Mouse (Mus musculus): ENCODE data around the gene Ear6. TPM values are rescaled to one million over a fixed set of nuclear protein-coding genes. Genes with fewer than 3 reads are reported as not detected.

Gene Ear6
- total and polyA plus RNA-seq, 3 experiments: not detected

GRCm38 (mm10) chr14:51884031-51884544, 30.6 kb downstream of the Ear6 start:
- H3K4me2 ChIP-seq (ENCODE audit: insufficient read depth, low read depth, poor library complexity, severe bottlenecking): peak overlapping the region; percentile 94
- in situ Hi-C loops (cut with MboI; ENCODE audit: low pct_ligation_motif_present, low pct_unique_long_range_greater_than_20kb, low sequenced_read_pairs): no loop called here
- DNase-seq (ENCODE audit: extremely low read depth): peak; percentile 54
- no peaks in the 10 kb centered on the region for H3K27me3 ChIP-seq (replicated peaks)
- peak; percentile 7; the same call in 1 of the 2 replicates for TF ChIP-seq BHLHE40 (IDR thresholded peaks at IDR 0.05; ENCODE audit: low read depth, low read length)
- TF ChIP-seq ZNF384 (IDR thresholded peaks at IDR 0.05; ENCODE audit: low read depth, low read length): no peak
- no peak for TF ChIP-seq POLR2AphosphoS2 (IDR thresholded peaks at IDR 0.05; ENCODE audit: low read depth, low read length)
- no peak for TF ChIP-seq CHD2 (IDR thresholded peaks at IDR 0.05; ENCODE audit: low read length)
- no peak for TF ChIP-seq PAX5 (IDR thresholded peaks at IDR 0.05; ENCODE audit: low read length)
- no peak for TF ChIP-seq ZC3H11A (IDR thresholded peaks at IDR 0.05; ENCODE audit: low read depth, low read length)
- no peak for TF ChIP-seq MAFK (IDR thresholded peaks at IDR 0.05; ENCODE audit: insufficient replicate concordance, low read length)
- TF ChIP-seq EP300 (IDR thresholded peaks at IDR 0.05; ENCODE audit: low read length): no peak
- TF ChIP-seq NELFE (IDR thresholded peaks at IDR 0.05; ENCODE audit: low read depth, low read length): 0 out of 2 replicates have a peak, but pooled peaks have one; percentile 2
- 0 out of 2 replicates have a peak, but pooled peaks have one; percentile 10 for TF ChIP-seq MXI1 (IDR thresholded peaks at IDR 0.05; ENCODE audit: low read depth, low read length)
- peak; percentile 21; the same call in 1 of the 2 replicates for TF ChIP-seq SIN3A (IDR thresholded peaks at IDR 0.05; ENCODE audit: low read length)
- no peak for TF ChIP-seq CTCF (conservative IDR thresholded peaks at IDR 0.05 in 1 of 2, IDR thresholded peaks at IDR 0.05 in 1 of 2; ENCODE audit: low read depth in 2 of 2, low read length in 2 of 2)
- TF ChIP-seq SMC3 (IDR thresholded peaks at IDR 0.05; ENCODE audit: low read depth, low read length): no peak
- TF ChIP-seq RAD21 (IDR thresholded peaks at IDR 0.05; ENCODE audit: low read depth, low read length): no peak
- peak; percentile 92 for TF ChIP-seq CHD1 (IDR thresholded peaks at IDR 0.05; ENCODE audit: low read depth, low read length)
- no peak for TF ChIP-seq USF1 (IDR thresholded peaks at IDR 0.05; ENCODE audit: low read depth, low read length)
- TF ChIP-seq MAX (IDR thresholded peaks at IDR 0.05; ENCODE audit: low read length): peak; percentile 10; the same call in 1 of the 2 replicates
- TF ChIP-seq ETS1 (conservative IDR thresholded peaks at IDR 0.05; ENCODE audit: low read depth, low read length): no peak
- no peak for TF ChIP-seq POLR2A (IDR thresholded peaks at IDR 0.05; ENCODE audit: low read depth, low read length)
- TF ChIP-seq RCOR1 (conservative IDR thresholded peaks at IDR 0.05; ENCODE audit: low read depth, low read length): no peak
- TF ChIP-seq MYC (IDR thresholded peaks at IDR 0.05; ENCODE audit: low read depth, low read length): no peak; the same call in 1 of the 2 replicates
- TF ChIP-seq GABPA (IDR thresholded peaks at IDR 0.05; ENCODE audit: insufficient replicate concordance, low read depth, low read length): no peak
- no peak for TF ChIP-seq USF2 (conservative IDR thresholded peaks at IDR 0.05; ENCODE audit: low read depth, low read length)
- 0 out of 2 replicates have a peak, but pooled peaks have one; percentile 0 for TF ChIP-seq TCF12 (IDR thresholded peaks at IDR 0.05; ENCODE audit: low read depth, low read length)
- 0 out of 2 replicates have a peak, but pooled peaks have one; percentile 8 for TF ChIP-seq MEF2A (IDR thresholded peaks at IDR 0.05; ENCODE audit: borderline replicate concordance, low read depth, low read length)
- no peak for TF ChIP-seq MAZ (IDR thresholded peaks at IDR 0.05; ENCODE audit: low read depth, low read length)
- peak overlapping the region; percentile 67 for H3K9ac ChIP-seq (ENCODE audit: insufficient read depth, low read depth)
- no peak overlapping the region for H3K27ac ChIP-seq (ENCODE audit: insufficient read depth, low read depth)
- peak overlapping the region; percentile 48 to 71 (median 63) for H3K4me3 ChIP-seq (replicated peaks in 1 of 3; ENCODE audit: low read depth in 2 of 3, low read length in 2 of 3, poor library complexity in 1 of 3)
- dilution Hi-C loops (cut with MboI; ENCODE audit: extremely low pct_ligation_motif_present, extremely low pct_unique_long_range_greater_than_20kb, low sequenced_read_pairs): no loop called here
- H3K36me3 ChIP-seq (replicated peaks in 1 of 2; ENCODE audit: control insufficient read depth in 1 of 2, insufficient read depth in 1 of 2, low read length in 1 of 2): peaks cover 17 to 29% of the 10 kb centered on the region in 2 experiments
- no peaks in the 10 kb centered on the region for H3K9me3 ChIP-seq (replicated peaks; ENCODE audit: low read length)
- peaks cover 0 to 15% of the 10 kb centered on the region in 2 experiments; a peak in 2 of 4 replicates for H3K4me1 ChIP-seq (ENCODE audit: control insufficient read depth in 1 of 2, insufficient read depth in 2 of 2)
- peaks cover 13% of the 10 kb centered on the region for H3K79me2 ChIP-seq (replicated peaks; ENCODE audit: control insufficient read depth, extremely low read depth, insufficient read depth, poor library complexity, severe bottlenecking)

Measured in CH12.LX (cell line).